Mouse (Mus musculus): ENCODE measurements around the gene Uri1.

The Uri1 gene

DNA sequence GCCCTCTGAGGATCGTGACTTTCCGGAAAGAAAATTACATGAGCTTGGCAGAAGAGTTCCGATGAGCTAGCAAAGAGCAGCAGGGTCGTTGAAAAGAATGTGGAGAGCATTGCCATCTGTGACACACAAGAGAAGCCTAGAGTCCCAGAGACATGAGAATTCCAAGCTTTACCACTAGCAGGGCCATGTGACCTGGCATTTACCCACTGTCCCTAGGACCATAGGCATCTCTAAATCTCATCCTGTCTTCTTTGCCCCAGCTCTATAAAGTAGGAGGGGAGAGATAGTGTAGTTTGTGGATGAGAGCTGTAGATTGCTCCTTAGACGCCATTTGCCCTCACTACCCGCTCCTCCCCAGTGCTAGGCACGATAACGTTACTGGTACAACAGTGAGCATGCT, at the start of gene Uri1:
TSS of gene Uri1 (minus strand) at position 101 of the 400 bp plus-strand sequence.
- no peak for DNase-seq (ENCODE audit: low read depth, low spot score)

GRCm38 (mm10) chr7:38071065-38071464, 47.7 kb upstream of the Uri1 start:
- DNase-seq (ENCODE audit: low read depth, low spot score) = no peak

GRCm38 (mm10) chr7:38070663-38071062, 47.3 kb upstream of the Uri1 start:
- DNase-seq (ENCODE audit: low read depth, low spot score) = no peak

- DNase-seq (ENCODE audit: low read depth, low spot score) = no peak
Observed at GRCm38 (mm10) chr7:38064431-38064830, 41.1 kb upstream of the Uri1 start.

DNA sequence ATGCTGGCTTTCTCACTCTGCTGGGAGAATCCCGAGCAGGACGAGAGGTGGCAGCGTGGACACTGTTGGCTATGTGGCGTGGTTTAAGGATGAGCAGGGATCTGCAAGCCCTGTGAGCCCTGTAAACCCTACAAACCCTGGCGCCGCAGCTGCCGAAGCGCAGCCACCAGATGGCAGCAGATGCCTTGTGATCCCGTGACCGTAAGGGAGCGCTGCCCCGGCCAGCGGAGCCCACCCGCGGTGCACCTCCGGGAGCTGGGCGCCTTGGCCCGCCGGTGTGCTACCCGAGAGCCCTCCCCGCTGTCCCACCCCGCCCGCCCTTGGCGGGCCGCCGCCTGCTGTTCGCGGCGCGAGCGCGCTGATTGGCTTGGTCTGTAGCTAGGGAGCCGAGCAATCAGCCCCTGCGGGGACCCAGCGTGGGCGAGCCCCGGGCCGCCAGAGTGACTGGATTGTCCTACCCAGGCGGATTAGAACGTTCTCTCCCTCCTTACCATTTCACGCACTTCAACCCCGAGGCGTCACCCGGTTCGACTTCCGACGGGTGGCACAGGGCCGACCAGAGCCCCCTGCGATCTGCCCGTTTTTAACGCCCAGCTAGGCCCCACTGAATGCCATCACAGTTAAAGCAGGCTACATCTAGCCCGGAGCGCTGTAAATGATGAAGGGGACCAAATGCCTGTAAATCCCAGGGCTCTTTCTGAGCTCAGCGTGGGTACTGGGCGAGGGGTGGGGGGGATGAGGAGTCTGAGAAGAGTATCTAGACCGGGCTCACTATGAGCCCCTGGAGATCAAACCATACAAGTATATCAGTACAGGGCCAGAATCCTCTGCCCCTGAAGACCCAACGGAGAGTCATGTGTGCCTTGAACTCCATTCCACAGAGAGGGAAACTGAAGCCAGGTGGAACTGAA, 38.0 kb upstream of the Uri1 start:
- DNase-seq (ENCODE audit: low read depth, low spot score) = peak; percentile 86

- DNase-seq (ENCODE audit: low read depth, low spot score) = no peak
Observed at GRCm38 (mm10) chr7:38059636-38060330, 36.4 kb upstream of the Uri1 start.

- DNase-seq (ENCODE audit: low read depth, low spot score) = no peak
Observed at GRCm38 (mm10) chr7:38059096-38059495, 35.7 kb upstream of the Uri1 start.

GRCm38 (mm10) chr7:38055996-38056395, 32.6 kb upstream of the Uri1 start:
- DNase-seq (ENCODE audit: low read depth, low spot score) = no peak

DNA sequence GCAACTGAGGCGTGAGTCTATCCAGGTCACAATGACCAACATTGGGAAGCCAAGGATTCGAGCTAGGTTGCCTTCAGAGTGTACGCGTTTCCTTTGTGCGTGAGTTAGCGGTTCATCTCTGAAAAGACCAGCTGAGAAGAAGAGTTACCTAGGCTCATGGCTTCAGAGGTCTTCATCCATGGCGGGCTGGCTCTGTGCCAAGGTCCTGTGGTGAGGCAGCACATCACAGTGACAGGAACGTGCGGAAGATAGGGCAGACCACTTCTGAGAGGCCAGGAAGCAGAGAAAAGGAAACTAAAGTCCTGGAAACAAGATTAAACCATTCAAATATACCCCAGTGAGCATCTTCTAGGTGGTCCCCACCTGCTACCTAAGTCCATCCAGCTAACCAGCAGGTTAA, 30.9 kb upstream of the Uri1 start:
- DNase-seq (ENCODE audit: low read depth, low spot score) = no peak

DNA sequence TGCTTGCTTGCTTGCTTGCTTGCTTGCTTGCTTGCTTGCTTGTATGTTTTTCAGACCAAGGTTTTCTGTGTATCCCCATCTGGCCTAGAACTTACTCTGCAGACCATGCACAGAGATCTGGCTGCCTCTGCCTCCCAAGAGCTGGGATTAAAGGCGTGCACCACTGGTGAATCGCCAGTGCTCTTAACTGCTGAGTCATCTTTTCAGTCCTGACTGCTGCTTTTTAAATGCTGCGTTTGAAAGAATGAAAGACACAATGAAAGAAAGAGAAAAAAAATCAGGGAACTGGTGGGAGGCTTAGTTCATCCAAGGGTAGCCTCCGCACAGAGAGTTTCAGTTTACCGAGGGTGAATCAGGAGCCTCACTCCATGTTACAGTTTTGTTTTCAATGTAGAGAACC, 23.9 kb upstream of the Uri1 start:
- DNase-seq (ENCODE audit: low read depth, low spot score) = no peak

GRCm38 (mm10) chr7:38041244-38041643, 17.9 kb upstream of the Uri1 start:
- DNase-seq (ENCODE audit: low read depth, low spot score) = no peak

DNA sequence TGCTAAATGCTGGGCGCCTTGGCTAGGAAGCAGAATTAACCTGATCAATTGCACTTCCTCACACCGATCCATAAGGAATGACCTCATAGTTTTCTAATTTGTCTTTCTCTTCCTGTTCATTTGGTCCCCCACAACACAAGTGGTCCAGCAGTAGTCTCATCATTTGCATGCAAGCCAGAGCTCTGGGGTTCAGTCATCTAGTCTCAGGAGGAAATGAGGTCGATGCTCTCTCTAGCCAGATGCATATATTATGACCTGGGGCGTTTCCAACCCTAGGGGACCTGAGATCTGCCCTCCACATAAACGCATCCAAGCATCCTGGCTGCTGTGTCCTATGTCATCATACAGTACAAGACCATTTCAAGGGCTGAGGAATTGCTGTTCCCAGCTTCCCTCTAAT, 14.2 kb upstream of the Uri1 start:
- DNase-seq (ENCODE audit: low read depth, low spot score) = no peak

DNA sequence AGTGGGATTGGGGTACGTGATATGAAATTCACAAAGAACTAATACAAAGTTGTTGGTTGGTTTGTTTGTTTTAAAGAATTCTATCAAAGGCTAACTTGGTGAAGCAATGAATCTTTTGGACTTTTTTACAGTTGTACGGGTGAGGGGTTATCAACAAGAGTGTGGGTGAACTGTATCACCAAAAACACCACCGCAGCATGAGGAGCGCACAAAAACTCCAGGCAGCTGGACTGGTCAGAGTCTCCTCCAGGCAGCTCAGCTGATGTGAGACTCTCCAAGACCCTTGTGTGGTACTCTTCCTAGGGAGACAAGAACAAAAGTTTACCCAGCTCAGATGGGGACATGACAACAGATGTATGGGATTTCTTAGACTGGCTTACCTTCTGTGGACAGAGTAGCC, 7.8 kb upstream of the Uri1 start:
- no peak for DNase-seq (ENCODE audit: low read depth, low spot score)

- DNase-seq (ENCODE audit: low read depth, low spot score) = no peak
Observed at GRCm38 (mm10) chr7:38030606-38031005, 7.3 kb upstream of the Uri1 start.

- DNase-seq (ENCODE audit: low read depth, low spot score) = no peak
Observed at GRCm38 (mm10) chr7:38029986-38030385, 6.6 kb upstream of the Uri1 start.

DNA sequence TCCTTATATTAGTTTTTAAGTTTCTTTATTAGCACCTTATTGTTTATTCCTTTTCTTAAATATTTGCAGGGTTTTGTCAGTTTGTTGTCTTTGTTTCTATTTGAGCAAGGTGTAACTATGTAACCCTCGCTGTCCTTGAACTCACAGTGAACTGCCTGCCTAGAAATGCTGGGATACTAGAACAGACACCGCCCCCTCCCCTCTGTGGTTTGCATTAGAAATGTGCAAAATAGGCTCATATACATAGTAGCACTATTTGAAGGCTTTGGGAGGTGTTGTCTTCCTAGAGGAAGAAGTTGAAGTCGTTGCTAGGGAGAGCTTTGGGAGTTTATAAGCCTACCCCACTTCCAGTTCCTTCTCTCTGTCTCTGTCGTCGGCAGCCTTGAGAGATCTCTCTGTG, 5.7 kb upstream of the Uri1 start:
- no peak for DNase-seq (ENCODE audit: low read depth, low spot score)

- DNase-seq (ENCODE audit: low read depth, low spot score) = no peak
Observed at GRCm38 (mm10) chr7:38027940-38028600, 4.7 kb upstream of the Uri1 start.

DNA sequence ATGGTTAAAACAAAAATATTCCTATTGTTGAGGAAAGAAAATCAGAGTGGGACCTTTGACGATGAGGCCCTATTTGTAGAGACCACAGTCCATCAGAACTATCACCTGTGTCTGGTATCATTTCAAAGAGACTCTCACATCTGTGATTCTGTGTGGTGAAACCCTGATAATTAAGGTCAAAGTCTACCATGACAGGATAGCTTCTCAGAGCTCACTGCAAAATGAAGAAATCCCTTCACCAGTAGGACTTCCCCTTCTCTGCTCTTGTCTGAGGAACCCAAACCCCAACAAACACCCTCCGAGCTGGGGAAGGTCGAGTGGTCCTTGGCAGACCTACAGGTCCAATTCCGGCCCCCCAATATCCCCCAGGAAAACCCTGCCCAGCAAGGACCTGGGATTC, 1.5 kb upstream of the Uri1 start:
- no peak for DNase-seq (ENCODE audit: low read depth, low spot score)

- no peak for DNase-seq (ENCODE audit: low read depth, low spot score)
Observed at GRCm38 (mm10) chr7:38019770-38020169, 3.6 kb downstream of the Uri1 start.

DNA sequence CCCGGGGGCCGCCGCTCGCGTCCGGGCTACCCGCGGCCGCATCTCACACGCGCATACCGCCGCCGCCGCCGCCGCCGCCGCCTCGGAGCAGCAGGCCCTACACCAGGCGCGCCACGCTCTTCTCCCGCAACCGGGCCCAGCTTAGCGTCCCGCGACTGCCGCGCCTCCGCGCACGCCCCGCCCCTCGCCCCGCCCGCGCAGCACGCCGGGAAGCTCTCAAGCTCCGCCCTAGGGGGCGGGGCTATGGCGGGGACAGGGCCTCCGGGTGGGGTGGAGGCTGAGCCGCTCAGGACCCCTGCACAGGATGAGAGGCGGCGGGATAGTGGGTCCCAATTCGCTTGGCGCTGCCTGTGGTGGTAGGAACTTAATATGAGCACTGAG, 4.0 kb downstream of the Uri1 start:
- DNase-seq (ENCODE audit: low read depth, low spot score) = peak; percentile 86

DNA sequence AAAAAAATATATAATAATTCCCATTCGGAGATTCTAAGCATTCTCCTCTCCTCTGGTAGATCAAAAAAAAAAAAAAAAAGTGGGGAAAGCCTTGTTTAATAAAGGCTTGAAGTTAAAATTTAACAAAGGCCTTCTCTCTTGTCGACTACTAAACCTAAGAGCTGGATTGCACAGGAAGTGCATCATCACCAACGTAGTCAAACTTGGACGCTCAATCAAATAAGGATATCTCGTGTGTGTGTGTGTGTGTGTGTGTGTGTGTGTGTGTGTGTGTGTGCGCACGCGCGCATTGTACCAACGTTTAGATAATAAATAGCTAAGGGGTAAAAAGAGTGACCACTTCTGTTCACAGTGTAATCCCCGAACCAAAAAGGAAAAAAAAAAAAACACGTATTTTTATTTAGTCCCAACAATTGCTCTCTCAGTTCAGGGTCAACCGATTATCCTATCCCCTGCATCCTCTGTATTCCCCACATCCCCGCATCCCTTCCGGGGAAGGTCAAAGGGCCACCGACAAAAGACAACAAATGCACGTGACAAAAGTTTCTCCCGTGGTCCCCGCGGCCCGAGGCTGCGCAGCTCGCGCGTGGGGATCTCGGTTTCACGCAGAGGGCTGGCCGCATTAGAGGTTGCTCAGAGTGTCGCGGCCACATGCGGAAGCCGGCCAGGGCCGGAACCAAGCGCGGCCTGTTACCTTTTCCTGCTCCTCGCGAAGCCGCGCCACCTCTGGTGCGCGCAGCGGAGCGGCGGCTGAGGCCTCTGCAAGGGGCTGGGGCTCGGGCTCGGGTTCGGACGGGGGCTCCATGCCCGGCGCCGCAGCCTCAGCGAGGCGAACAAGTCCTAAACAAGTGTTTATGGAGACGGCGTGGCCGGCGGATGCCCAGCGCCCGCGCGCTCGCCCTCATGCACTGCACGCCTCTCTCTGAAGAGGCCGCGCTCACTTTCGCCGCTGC, 4.7 kb downstream of the Uri1 start:
- DNase-seq (ENCODE audit: low read depth, low spot score) = peak; percentile 49

All from embryo, embryonic 11.5 days (tissue).